ENCODE assay signal across 24 mouse cellular contexts in genomic region chr13:95158986-95159385, GRCm38 (mm10).
"Had no signal": no experiment of that assay in that cellular context is flagged by ENCODE, and none has a peak within 500 bp of the region (broad histone marks: within the 10 kb centered on the region; RNA-seq: fewer than 3 reads in every experiment).

No protein-coding gene starts in this region.

- ATAC-seq: hindbrain, postnatal 0 days; intestine, embryonic 16.5 days; liver, embryonic 12.5 days had no signal

- H3K4me3 ChIP-seq: gastrocnemius, adult 2 months; heart, embryonic 10.5 days; heart, embryonic 12.5 days; hindbrain, embryonic 13.5 days; hindbrain, embryonic 15.5 days; kidney, embryonic 15.5 days; limb, embryonic 13.5 days; limb, embryonic 15.5 days; liver, embryonic 12.5 days had no signal

- H3K27ac ChIP-seq: gastrocnemius, adult 2 months; heart, embryonic 10.5 days; hindbrain, embryonic 13.5 days; hindbrain, embryonic 15.5 days; hindbrain, postnatal 0 days; kidney, embryonic 15.5 days; kidney, postnatal 0 days; limb, embryonic 13.5 days; limb, embryonic 15.5 days; liver, embryonic 12.5 days; liver, embryonic 14.5 days had no signal

- DNase-seq: gastrocnemius, adult 2 months; gastrocnemius, postnatal 10 days; gastrocnemius, postnatal 25 days; heart, adult 18-20 months; heart, postnatal 10 days; kidney, adult 11 months; kidney, adult 2 months; kidney, adult 9 months; kidney, postnatal 14 days; kidney, postnatal 36 days; layer of hippocampus, postnatal 36 days; left cerebral cortex, postnatal 4 days had no signal
